In the genomic region with DNA sequence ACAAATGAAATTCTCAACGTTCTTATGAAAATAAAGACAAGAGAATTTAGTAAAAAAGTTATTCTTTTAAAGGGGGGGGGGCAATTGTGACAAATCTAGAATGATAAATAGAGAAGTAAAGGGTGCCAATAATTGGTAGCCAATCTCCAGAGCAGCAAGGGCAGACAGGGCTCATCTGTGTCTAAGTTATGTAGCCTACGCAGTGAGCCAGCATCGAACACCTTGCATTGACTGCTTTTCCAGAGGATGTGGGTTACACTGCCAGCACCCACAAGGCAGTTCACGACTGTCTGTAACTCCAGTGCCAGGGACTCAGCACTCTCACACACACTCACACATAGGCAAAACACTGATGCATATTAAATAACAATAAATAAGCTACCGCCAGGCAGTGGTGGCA, we compare ENCODE assay signal across 15 mouse cellular contexts.
"Had no signal": no experiment of that assay in that cellular context is flagged by ENCODE, and none has a peak within 500 bp of the region (broad histone marks: within the 10 kb centered on the region; RNA-seq: fewer than 3 reads in every experiment).

No protein-coding gene starts in this region.

- H3K4me2 ChIP-seq: kidney, embryonic 15.5 days; liver, embryonic 11.5 days; lung, embryonic 14.5 days; midbrain, embryonic 13.5 days; neural tube, embryonic 12.5 days; neural tube, embryonic 15.5 days had no signal

- H3K4me3 ChIP-seq: kidney, embryonic 15.5 days; left cerebral cortex, adult 2 months; midbrain, embryonic 13.5 days; neural tube, embryonic 12.5 days; neural tube, embryonic 15.5 days had no signal

- H3K4me1 ChIP-seq: neural tube, embryonic 15.5 days had no signal

- H3K36me3 ChIP-seq: kidney, embryonic 15.5 days; midbrain, embryonic 13.5 days; neural tube, embryonic 12.5 days; neural tube, embryonic 15.5 days had no signal

- H3K9ac ChIP-seq: kidney, embryonic 15.5 days; liver, embryonic 14.5 days; liver, postnatal 0 days; lung, embryonic 14.5 days; midbrain, embryonic 13.5 days; neural tube, embryonic 12.5 days; neural tube, embryonic 15.5 days had no signal

- H3K9me3 ChIP-seq: kidney, embryonic 15.5 days; midbrain, embryonic 13.5 days; neural tube, embryonic 12.5 days; neural tube, embryonic 15.5 days had no signal

- DNase-seq: layer of hippocampus, postnatal 36 days; liver, postnatal 0 days; lung, embryonic 14.5 days; lung, postnatal 36 days; right cerebral cortex, postnatal 25 days; thymus, adult 18-20 months; thymus, postnatal 36 days had no signal

- H3K27ac ChIP-seq: kidney, embryonic 15.5 days; left cerebral cortex, adult 2 months; liver, embryonic 14.5 days; midbrain, embryonic 13.5 days; neural tube, embryonic 12.5 days; neural tube, embryonic 15.5 days had no signal

- H3K27me3 ChIP-seq: kidney, embryonic 15.5 days; midbrain, embryonic 13.5 days; neural tube, embryonic 12.5 days; neural tube, embryonic 15.5 days had no signal

- ATAC-seq: liver, postnatal 0 days; lung, postnatal 0 days; midbrain, embryonic 13.5 days had no signal
